Mouse (Mus musculus) spleen, adult 2 months (tissue): Measurements from ENCODE around the gene Dek. TPM values are rescaled to one million over a fixed set of nuclear protein-coding genes. Genes with fewer than 3 reads are reported as not detected.
A peak's percentile ranks its signal among the peaks of the same experiment; 100 is the strongest.

Experiments used
- DNase-seq, 2 experiments: peaks; one replicate each; pipeline versions ENCODE4 v3.0.0 to v3.0.0-alpha.2; 2012 to 2021; ENCODE audit warnings: low spot score in 2 of 2, low read depth in 1 of 2
- H3K27ac ChIP-seq: fragments of 200-500 bp; 2 replicates; pipeline ENCODE4 v1.5.1; 2012; ENCODE audit warnings: low read length, inconsistent platforms; ENCODE audit not compliant: insufficient read depth
- H3K27me3 ChIP-seq: fragments of 200-500 bp; 2 replicates; pipeline ENCODE4 v1.6.1; 2012; ENCODE audit warnings: mild to moderate bottlenecking, moderate library complexity, low read length, inconsistent platforms; ENCODE audit not compliant: control insufficient read depth, insufficient read depth
- H3K36me3 ChIP-seq: fragments of 200-500 bp; 2 replicates; pipeline ENCODE4 v1.6.1; 2012; ENCODE audit warnings: mild to moderate bottlenecking, low read length, inconsistent platforms; ENCODE audit not compliant: control insufficient read depth, insufficient read depth
- H3K4me1 ChIP-seq: fragments of 200-500 bp; 2 replicates; pipeline ENCODE4 v1.6.1; 2011; ENCODE audit warnings: inconsistent platforms; ENCODE audit not compliant: control insufficient read depth, insufficient read depth, insufficient read length
- H3K4me3 ChIP-seq: fragments of 200-500 bp; 2 replicates; pipeline ENCODE4 v1.5.1; 2011; ENCODE audit warnings: mild to moderate bottlenecking, inconsistent platforms; ENCODE audit not compliant: insufficient read depth, insufficient read length; ENCODE audit errors: extremely low read depth
- CTCF ChIP-seq: fragments of 200-500 bp; IDR thresholded peaks from 2 replicates; pipeline ENCODE4 v1.5.1; 2011; ENCODE audit warnings: mild to moderate bottlenecking, inconsistent platforms; ENCODE audit not compliant: insufficient read depth, insufficient read length, insufficient replicate concordance; ENCODE audit errors: extremely low read depth
- POLR2A ChIP-seq: fragments of 200-500 bp; IDR thresholded peaks from 2 replicates; pipeline ENCODE4 v1.6.1; 2011; ENCODE audit warnings: low read depth, low read length, inconsistent platforms
- WGBS: fragments of 180-500 bp; shearing (Covaris S2); methylation state at CpG from one replicate; pipeline ENCODE4 v1.1.7; 2018; 5-methylcytosine and 5-hydroxymethylcytosine counted together
- polyA plus RNA-seq: library from polyadenylated mRNA; depleted of rRNA; stranded (reverse); fragments of >200 nt; gene quantifications from 2 replicates; pipeline ENCODE4 v1.2.3, GENCODE M21; 2012

The Dek gene
- polyA plus RNA-seq, 1 experiment: 37.8 TPM

DNA sequence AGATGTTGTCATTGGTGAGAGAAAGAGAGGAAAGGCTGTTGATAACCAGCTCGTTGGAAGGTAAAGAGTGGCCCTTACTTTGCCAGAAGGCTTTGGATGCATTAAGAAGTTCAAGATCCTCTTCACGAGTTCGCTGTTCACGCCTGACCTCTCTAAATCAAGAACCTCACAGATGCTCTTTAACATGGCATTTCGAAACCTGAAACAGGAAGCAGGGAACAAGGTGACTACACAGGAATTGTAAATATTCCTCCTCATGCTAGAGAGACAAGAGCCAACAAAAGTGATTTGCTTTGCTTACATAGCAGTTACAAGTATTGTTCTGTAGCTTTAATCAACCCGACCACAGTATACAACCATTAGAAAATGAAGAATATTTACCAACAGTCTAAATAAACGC, 6.7 kb downstream of the Dek start:
- no peak for DNase-seq
- H3K4me3 ChIP-seq: no peak overlapping the region
- TF ChIP-seq POLR2A: no peak
- no peak for TF ChIP-seq CTCF
- no peaks in the 10 kb centered on the region for H3K27me3 ChIP-seq
- H3K36me3 ChIP-seq: peaks cover 22% of the 10 kb centered on the region
- H3K4me1 ChIP-seq: peaks cover 4% of the 10 kb centered on the region; the same call in 1 of the 2 replicates
- no peak overlapping the region for H3K27ac ChIP-seq
- WGBS: 77% methylated on average over 7 of the region's 7 CpGs

- WGBS: 92% methylated on average over 2 of the region's 2 CpGs
- peaks cover 27% of the 10 kb centered on the region for H3K36me3 ChIP-seq
- no peak overlapping the region for H3K4me3 ChIP-seq
- DNase-seq: no peak
- H3K27me3 ChIP-seq: no peaks in the 10 kb centered on the region
- TF ChIP-seq POLR2A (no peak), CTCF (no peak)
- H3K27ac ChIP-seq: no peak overlapping the region
- H3K4me1 ChIP-seq: no peaks in the 10 kb centered on the region
Observed at GRCm38 (mm10) chr13:47096591-47096990, 9.4 kb downstream of the Dek start.

DNA sequence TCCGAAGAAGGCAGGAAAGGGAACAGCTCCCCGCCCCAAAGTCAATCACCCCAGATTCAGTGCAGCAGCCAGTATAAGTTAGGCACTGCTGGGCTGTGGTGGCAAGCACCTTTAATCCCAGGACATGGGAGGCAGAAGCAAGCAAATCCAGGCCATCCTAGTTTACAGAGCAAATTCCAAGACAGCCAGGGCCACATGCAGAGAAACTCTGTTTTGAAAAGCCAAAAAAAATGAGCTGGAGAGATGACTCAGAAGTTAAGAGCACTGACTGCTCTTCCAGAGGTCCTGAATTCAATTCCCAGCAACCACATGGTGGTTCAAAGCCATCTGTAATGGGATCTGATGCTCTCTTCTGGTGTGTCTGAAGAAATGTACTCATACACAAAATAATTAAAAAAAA, 12.2 kb downstream of the Dek start:
- no peaks in the 10 kb centered on the region for H3K27me3 ChIP-seq
- no peaks in the 10 kb centered on the region for H3K4me1 ChIP-seq
- H3K4me3 ChIP-seq: no peak overlapping the region
- TF ChIP-seq CTCF (no peak), POLR2A (no peak)
- WGBS: 89% methylated on average over 2 of the region's 2 CpGs
- DNase-seq: no peak
- H3K36me3 ChIP-seq: peaks cover 28% of the 10 kb centered on the region
- H3K27ac ChIP-seq: no peak overlapping the region

GRCm38 (mm10) chr13:47089271-47089670, 16.7 kb downstream of the Dek start:
- Histone ChIP-seq H3K4me1 (no peaks in the 10 kb centered on the region), H3K4me3 (no peak overlapping the region), H3K27ac (no peak overlapping the region), H3K36me3 (peaks cover 29% of the 10 kb centered on the region), H3K27me3 (no peaks in the 10 kb centered on the region)
- WGBS: 79% methylated on average over 2 of the region's 2 CpGs
- no peak for TF ChIP-seq CTCF
- no peak for TF ChIP-seq POLR2A
- DNase-seq: no peak

GRCm38 (mm10) chr13:47088433-47088832, 17.6 kb downstream of the Dek start:
- Histone ChIP-seq H3K4me3 (no peak overlapping the region), H3K4me1 (no peaks in the 10 kb centered on the region), H3K27ac (no peak overlapping the region), H3K27me3 (no peaks in the 10 kb centered on the region), H3K36me3 (peaks cover 25% of the 10 kb centered on the region)
- no peak for TF ChIP-seq CTCF
- no peak for TF ChIP-seq POLR2A
- DNase-seq: no peak
- WGBS: 91% methylated on average over 1 of the region's 1 CpGs

DNA sequence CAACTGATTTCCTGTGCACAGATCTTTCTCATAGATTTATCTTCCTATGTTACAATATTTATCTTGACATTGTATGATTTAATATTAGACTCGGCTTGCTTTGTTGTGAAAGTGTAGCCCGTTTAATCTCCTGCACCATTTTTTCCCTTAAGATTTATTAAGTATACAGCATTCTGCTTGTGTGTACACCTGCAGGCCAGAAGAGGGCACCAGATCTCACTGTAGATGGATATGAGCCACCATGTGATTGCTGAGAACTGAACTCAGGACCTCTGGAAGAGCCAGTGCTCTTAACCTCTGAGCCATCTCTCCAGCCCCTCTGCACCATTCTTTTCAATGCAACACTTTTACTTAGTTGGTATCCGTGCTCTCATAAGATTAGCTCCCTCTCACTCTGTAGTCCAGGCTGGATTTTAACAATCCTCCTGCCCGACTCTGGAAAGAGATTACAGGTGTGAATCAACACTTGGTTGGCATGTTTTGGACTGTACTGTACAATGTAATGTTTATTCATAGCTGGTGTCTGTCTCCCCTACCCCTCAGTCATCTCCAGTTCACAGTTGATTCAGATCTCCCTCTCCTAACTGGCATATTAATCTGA, 25.0 kb downstream of the Dek start:
- Histone ChIP-seq H3K36me3 (peaks cover 20% of the 10 kb centered on the region), H3K4me1 (no peaks in the 10 kb centered on the region), H3K27ac (no peak overlapping the region), H3K4me3 (no peak overlapping the region), H3K27me3 (no peaks in the 10 kb centered on the region)
- no peak for DNase-seq
- 96% methylated on average over 4 of the region's 4 CpGs for WGBS
- TF ChIP-seq POLR2A (no peak), CTCF (no peak; the same call in 1 of the 2 replicates)

DNA sequence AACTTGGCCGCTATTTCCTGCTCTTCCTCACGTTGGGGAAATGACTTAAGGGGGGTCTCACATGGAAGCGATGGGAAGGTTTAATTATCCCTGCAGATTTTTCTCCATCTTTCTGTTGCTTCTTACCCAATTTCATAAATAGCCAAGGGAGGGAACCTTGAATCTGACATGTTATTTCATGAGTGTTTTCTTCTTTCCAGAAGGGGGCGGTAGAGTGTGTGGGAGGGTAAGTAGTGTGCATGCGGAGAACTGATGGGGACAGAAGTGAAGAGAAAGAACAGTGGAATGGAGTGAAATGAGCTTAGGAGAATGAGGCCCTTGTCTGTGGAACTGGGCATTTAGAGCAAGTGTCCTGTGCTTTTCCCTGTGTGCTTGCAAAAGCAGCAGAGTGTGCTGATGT, 27.2 kb downstream of the Dek start:
- H3K4me1 ChIP-seq: no peaks in the 10 kb centered on the region
- WGBS: 83% methylated on average over 5 of the region's 5 CpGs
- H3K27me3 ChIP-seq: no peaks in the 10 kb centered on the region
- DNase-seq: no peak
- no peak overlapping the region for H3K27ac ChIP-seq
- no peak overlapping the region for H3K4me3 ChIP-seq
- no peak for TF ChIP-seq POLR2A
- 0 out of 2 replicates have a peak, but pooled peaks have one; percentile 3 for TF ChIP-seq CTCF
- peaks cover 22% of the 10 kb centered on the region for H3K36me3 ChIP-seq
